Comparison of ENCODE assay signal across 9 mouse cellular contexts in genomic region chr10:130228246-130228645, GRCm38 (mm10). TPM values are rescaled to one million over a fixed set of nuclear protein-coding genes. Genes with fewer than 3 reads are reported as not detected.
DNase-seq lines count a peak whose midpoint lies in the region; ATAC-seq and TF ChIP-seq lines count a peak whose summit lies in the region.
"Had no signal": no experiment of that assay in that cellular context is flagged by ENCODE, and none has a peak within 500 bp of the region (broad histone marks: within the 10 kb centered on the region; RNA-seq: fewer than 3 reads in every experiment).

No protein-coding gene starts in this region.

- H3K4me3 ChIP-seq in ES-Bruce4 (ENCODE audit: low read depth, low read length) = no peak overlapping the region
- no peak overlapping the region for H3K4me3 ChIP-seq in forebrain, embryonic 11.5 days (ENCODE audit: low read depth, low read length)
- no peak overlapping the region for H3K4me3 ChIP-seq in intestine, embryonic 15.5 days (replicated peaks)

- TF ChIP-seq EP300 in ES-Bruce4 (IDR thresholded peaks at IDR 0.05; ENCODE audit: insufficient read depth, low read depth, low read length) = no peak

- WGBS in forebrain, embryonic 11.5 days = 0% methylated on average over 1 of the region's 1 CpGs
- WGBS in intestine, embryonic 15.5 days = 3% methylated on average over 1 of the region's 1 CpGs

- H3K9ac ChIP-seq in ES-Bruce4 (ENCODE audit: low read depth, poor library complexity, severe bottlenecking) = no peak overlapping the region
- H3K9ac ChIP-seq in forebrain, embryonic 11.5 days (ENCODE audit: low read length) = no peak overlapping the region
- no peak overlapping the region for H3K9ac ChIP-seq in intestine, embryonic 15.5 days

- intact Hi-C loops in left cerebral cortex, postnatal 4 days (cut with DNase I) = loop anchor here (2.0 kb wide), 1 partner anchor 71 kb away; no protein-coding TSS in a partner anchor

- peak; percentile 76 for DNase-seq in 3T3-L1 (ENCODE audit: low read depth, low spot score)
- peak; percentile 25 for DNase-seq in c-Kit-positive CD71-positive TER-119-negative erythroid progenitor cells, embryonic 14.5 days (ENCODE audit: low read depth)
- peak; percentile 76 for DNase-seq in forebrain, embryonic 11.5 days (ENCODE audit: low spot score)
- DNase-seq in left cerebral cortex, postnatal 4 days = peak; percentile 62
- DNase-seq in thymus, postnatal 14 days = peak; percentile 43

- no peaks in the 10 kb centered on the region for H3K9me3 ChIP-seq in ES-Bruce4 (replicated peaks; ENCODE audit: control insufficient read depth, insufficient read depth, low read length, poor library complexity, severe bottlenecking)
- no peaks in the 10 kb centered on the region for H3K9me3 ChIP-seq in forebrain, embryonic 11.5 days (ENCODE audit: control insufficient read depth, low read length)
- H3K9me3 ChIP-seq in intestine, embryonic 15.5 days = no peaks in the 10 kb centered on the region

- H3K4me2 ChIP-seq in forebrain, embryonic 11.5 days (ENCODE audit: low read depth, low read length, severe bottlenecking) = no peak overlapping the region
- H3K4me2 ChIP-seq in intestine, embryonic 15.5 days (replicated peaks) = no peak overlapping the region

- peak; percentile 45 for TF ChIP-seq CTCF in ES-Bruce4 (IDR thresholded peaks at IDR 0.05; ENCODE audit: low read depth, low read length)

- ATAC-seq in forebrain, embryonic 11.5 days (replicated peaks; ENCODE audit: low FRiP score) = peak; percentile 91
- ATAC-seq in intestine, embryonic 15.5 days = peak; percentile 72; the same call in 1 of the 2 replicates
- peak; percentile 66; the same call in 1 of the 2 replicates for ATAC-seq in monocyte, adult 5-6 weeks (replicated peaks; ENCODE audit: insufficient number of reproducible peaks, low FRiP score, low TSS enrichment, poor library complexity, severe bottlenecking)

- H3K4me1 ChIP-seq in ES-Bruce4 (ENCODE audit: control insufficient read depth, insufficient read depth, low read length) = no peaks in the 10 kb centered on the region
- H3K4me1 ChIP-seq in forebrain, embryonic 11.5 days (replicated peaks; ENCODE audit: control insufficient read depth, insufficient read depth, low read length) = no peaks in the 10 kb centered on the region
- H3K4me1 ChIP-seq in intestine, embryonic 15.5 days (replicated peaks) = no peaks in the 10 kb centered on the region

- no peak for TF ChIP-seq POLR2A in ES-Bruce4 (IDR thresholded peaks at IDR 0.05; ENCODE audit: insufficient read depth, low read length)

- no peak overlapping the region for H3K27ac ChIP-seq in ES-Bruce4 (ENCODE audit: insufficient read depth, low read length)
- no peak overlapping the region for H3K27ac ChIP-seq in forebrain, embryonic 11.5 days (ENCODE audit: low read depth, low read length)
- H3K27ac ChIP-seq in intestine, embryonic 15.5 days = no peak overlapping the region

- H3K27me3 ChIP-seq in ES-Bruce4 (ENCODE audit: control insufficient read depth, insufficient read depth, low read length, poor library complexity, severe bottlenecking) = no peaks in the 10 kb centered on the region
- H3K27me3 ChIP-seq in forebrain, embryonic 11.5 days (ENCODE audit: control insufficient read depth, insufficient read depth, low read length) = no peaks in the 10 kb centered on the region
- no peaks in the 10 kb centered on the region for H3K27me3 ChIP-seq in intestine, embryonic 15.5 days (replicated peaks)

- H3K36me3 ChIP-seq in ES-Bruce4 (ENCODE audit: control insufficient read depth, insufficient read depth, low read length, poor library complexity, severe bottlenecking) = no peaks in the 10 kb centered on the region
- no peaks in the 10 kb centered on the region for H3K36me3 ChIP-seq in forebrain, embryonic 11.5 days (ENCODE audit: control insufficient read depth, insufficient read depth, low read length)
- H3K36me3 ChIP-seq in intestine, embryonic 15.5 days = no peaks in the 10 kb centered on the region

RNA-seq across cellular contexts. Expression of gene Olfr827, which starts 14.0 kb away (rescaled TPM):
- not detected in 2 replicates for polyA plus RNA-seq in ES-Bruce4 (2011; ENCODE audit: insufficient read depth, insufficient read length, low read depth, missing spikeins)
- polyA plus RNA-seq in forebrain, embryonic 11.5 days (2014; fragmentation: Nextera tagmentation; extraction: Ambion mirVana) = not detected in 2 replicates
- not detected in 2 replicates for polyA plus RNA-seq in intestine, embryonic 15.5 days (2015; fragmentation: Nextera tagmentation; extraction: Ambion mirVana)
- not detected for total RNA-seq in left cerebral cortex, postnatal 4 days (2021)
- total RNA-seq in monocyte, adult 5-6 weeks (2017) = not detected in 3 replicates
- polyA plus RNA-seq: heart, embryonic 14.5 days had no signal

RNA-seq across cellular contexts. Expression of gene Olfr826, which starts 44.3 kb away (rescaled TPM):
- polyA plus RNA-seq in ES-Bruce4 (2011; ENCODE audit: insufficient read depth, insufficient read length, low read depth, missing spikeins) = not detected in 2 replicates
- polyA plus RNA-seq in forebrain, embryonic 11.5 days (2014; fragmentation: Nextera tagmentation; extraction: Ambion mirVana) = not detected in 2 replicates
- polyA plus RNA-seq in intestine, embryonic 15.5 days (2015; fragmentation: Nextera tagmentation; extraction: Ambion mirVana) = not detected in 2 replicates
- not detected for total RNA-seq in left cerebral cortex, postnatal 4 days (2021)
- total RNA-seq in monocyte, adult 5-6 weeks (2017) = not detected in 3 replicates
- polyA plus RNA-seq: heart, embryonic 14.5 days had no signal

RNA-seq across cellular contexts. Expression of gene Neurod4, which starts 51.8 kb away (rescaled TPM):
- polyA plus RNA-seq in ES-Bruce4 (2011; ENCODE audit: insufficient read depth, insufficient read length, low read depth, missing spikeins) = not detected in 2 replicates
- polyA plus RNA-seq in forebrain, embryonic 11.5 days (2014; fragmentation: Nextera tagmentation; extraction: Ambion mirVana) = 6.2 and 7.3 TPM in 2 replicates
- 0.04 and 0.05 TPM in 2 replicates for polyA plus RNA-seq in intestine, embryonic 15.5 days (2015; fragmentation: Nextera tagmentation; extraction: Ambion mirVana)
- total RNA-seq in left cerebral cortex, postnatal 4 days (2021) = not detected
- 0.68 TPM in 1 of 3 replicates, not detected in the others for total RNA-seq in monocyte, adult 5-6 weeks (2017)
- polyA plus RNA-seq: heart, embryonic 14.5 days had no signal

Comparison
In these comparisons a context has a peak if more than half of its experiments do, and no peak if none do; other contexts are left out.
1. DNase-seq: peak in every context shown above with its lines; median percentile 76 in 3T3-L1; 76 in forebrain, embryonic 11.5 days; 62 in left cerebral cortex, postnatal 4 days; 43 in thymus, postnatal 14 days; 25 in c-Kit-positive CD71-positive TER-119-negative erythroid progenitor cells, embryonic 14.5 days.